Mouse (Mus musculus) thymus, postnatal 36 days (tissue): ENCODE data around the gene Ampd3.

Experiments used
- DNase-seq, 2 experiments: peaks; one replicate each; pipeline ENCODE4 v3.0.0; 2022; ENCODE audit warnings: mixed read lengths in 2 of 2

Ampd3 gene

GRCm38 (mm10) chr7:110847321-110847720, 79.3 kb downstream of the Ampd3 start:
- no peak for DNase-seq

- DNase-seq: no peak
Observed at GRCm38 (mm10) chr7:110848371-110848770, 80.4 kb downstream of the Ampd3 start.

- DNase-seq: no peak
Observed at GRCm38 (mm10) chr7:110851541-110852203, 83.7 kb downstream of the Ampd3 start.

GRCm38 (mm10) chr7:110853611-110854010, 85.6 kb downstream of the Ampd3 start:
- no peak for DNase-seq

- DNase-seq: no peak
Observed at GRCm38 (mm10) chr7:110854519-110854918, 86.5 kb downstream of the Ampd3 start.

GRCm38 (mm10) chr7:110854927-110855546, 87.0 kb downstream of the Ampd3 start:
- no peak for DNase-seq

GRCm38 (mm10) chr7:110855604-110856003, 87.6 kb downstream of the Ampd3 start:
- no peak for DNase-seq

- no peak for DNase-seq
Observed at GRCm38 (mm10) chr7:110860129-110860528, 92.1 kb downstream of the Ampd3 start.
